Mouse (Mus musculus): ENCODE measurements at regions not wholly inside any gene's neighbourhood (a gene's known extent, or its start where the extent isn't known, plus 50 kb on each side); places are given as distances from the start of the nearest gene placed in this dataset.

DNA sequence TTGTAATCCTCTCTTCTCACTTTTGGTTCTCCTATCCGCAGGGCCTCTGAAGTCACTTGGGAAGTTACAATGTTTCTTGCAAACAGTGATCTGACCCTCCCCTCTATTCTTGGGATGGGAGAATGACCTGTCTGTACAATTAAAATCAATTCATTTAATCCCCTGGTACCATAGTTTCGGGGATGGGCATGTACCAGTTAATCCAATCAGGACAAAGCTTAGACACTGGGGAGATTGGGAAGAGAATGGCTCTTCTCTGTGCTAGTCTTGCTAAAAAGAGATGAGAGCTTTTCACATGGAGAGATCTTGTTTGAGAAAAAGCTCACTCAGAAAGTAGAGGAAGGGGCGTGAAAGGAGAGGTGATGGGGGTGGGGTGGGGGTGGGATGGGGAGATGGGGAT, 98.1 kb upstream of the Got2 start:
- no peak for TF ChIP-seq CTCF (conservative IDR thresholded peaks at IDR 0.05 in 1 of 2, IDR thresholded peaks at IDR 0.05 in 1 of 2; ENCODE audit: low read depth in 2 of 2, low read length in 2 of 2)
- no peak for TF ChIP-seq PAX5 (IDR thresholded peaks at IDR 0.05; ENCODE audit: low read length)
- TF ChIP-seq MEF2A (IDR thresholded peaks at IDR 0.05; ENCODE audit: borderline replicate concordance, low read depth, low read length) = no peak
- TF ChIP-seq POLR2AphosphoS2 (IDR thresholded peaks at IDR 0.05; ENCODE audit: low read depth, low read length) = no peak
- no peak for TF ChIP-seq ZMIZ1 (IDR thresholded peaks at IDR 0.05; ENCODE audit: low read depth, low read length)
- TF ChIP-seq NELFE (IDR thresholded peaks at IDR 0.05; ENCODE audit: low read depth, low read length) = no peak
- no peak for TF ChIP-seq ZC3H11A (IDR thresholded peaks at IDR 0.05; ENCODE audit: low read depth, low read length)
- TF ChIP-seq EP300 (IDR thresholded peaks at IDR 0.05; ENCODE audit: low read length) = no peak
- no peak for TF ChIP-seq MYC (IDR thresholded peaks at IDR 0.05; ENCODE audit: low read depth, low read length)
- TF ChIP-seq POLR2A (IDR thresholded peaks at IDR 0.05; ENCODE audit: low read depth, low read length) = no peak
- TF ChIP-seq JUN (IDR thresholded peaks at IDR 0.05; ENCODE audit: insufficient read depth, low read depth, low read length) = no peak

Measured in CH12.LX (cell line).